31 mouse cellular contexts compared by ENCODE assay signal in the genomic region with DNA sequence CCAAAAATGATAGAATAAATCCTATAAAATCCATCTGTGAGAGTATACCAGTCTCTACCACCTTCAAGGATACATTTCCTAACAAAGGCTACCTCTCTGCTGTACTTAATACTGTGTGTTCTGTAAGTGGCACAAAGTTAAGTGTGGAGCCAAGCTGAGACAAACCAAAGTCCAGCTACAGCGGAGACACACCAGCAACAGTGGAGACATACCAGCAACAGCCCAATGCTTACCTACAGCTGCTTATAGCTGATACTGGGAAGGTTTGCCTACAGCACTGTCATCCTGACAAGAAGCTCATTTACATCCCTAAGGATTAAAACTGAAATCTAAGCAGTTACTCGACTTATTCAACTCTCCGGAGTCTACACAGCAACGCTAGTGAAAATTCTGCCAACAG. TPM values are rescaled to one million over a fixed set of nuclear protein-coding genes. Genes with fewer than 3 reads are reported as not detected.
DNase-seq lines count a peak whose midpoint lies in the region; ATAC-seq and TF ChIP-seq lines count a peak whose summit lies in the region.
"Had no signal": no experiment of that assay in that cellular context is flagged by ENCODE, and none has a peak within 500 bp of the region (broad histone marks: within the 10 kb centered on the region; RNA-seq: fewer than 3 reads in every experiment).

No protein-coding gene starts in this region.

- H3K36me3 ChIP-seq in embryonic facial prominence, embryonic 13.5 days: peaks cover 54% of the 10 kb centered on the region
- peaks cover 91% of the 10 kb centered on the region for H3K36me3 ChIP-seq in embryonic facial prominence, embryonic 10.5 days (replicated peaks)
- H3K36me3 ChIP-seq in heart, embryonic 13.5 days: peaks cover 69% of the 10 kb centered on the region
- peaks cover 74% of the 10 kb centered on the region for H3K36me3 ChIP-seq in limb, embryonic 13.5 days
- H3K36me3 ChIP-seq in limb, embryonic 10.5 days: peaks cover 86% of the 10 kb centered on the region
- H3K36me3 ChIP-seq in ES-E14 (ENCODE audit: control insufficient read depth, insufficient read depth, low read length, poor library complexity, severe bottlenecking): peaks cover 16% of the 10 kb centered on the region

- H3K9me3 ChIP-seq in embryonic facial prominence, embryonic 13.5 days: no peaks in the 10 kb centered on the region
- no peaks in the 10 kb centered on the region for H3K9me3 ChIP-seq in embryonic facial prominence, embryonic 10.5 days
- H3K9me3 ChIP-seq in heart, embryonic 13.5 days: no peaks in the 10 kb centered on the region
- H3K9me3 ChIP-seq in limb, embryonic 13.5 days: no peaks in the 10 kb centered on the region
- H3K9me3 ChIP-seq in limb, embryonic 10.5 days (replicated peaks): no peaks in the 10 kb centered on the region
- H3K9me3 ChIP-seq in ES-E14 (ENCODE audit: control insufficient read depth, insufficient read depth, low read depth, low read length): no peaks in the 10 kb centered on the region
- H3K9me3 ChIP-seq: embryonic facial prominence, embryonic 12.5 days; forebrain, embryonic 10.5 days; G1E; heart, embryonic 12.5 days; hindbrain, embryonic 13.5 days; liver, embryonic 12.5 days; midbrain, embryonic 15.5 days; stomach, embryonic 15.5 days had no signal

- no peaks in the 10 kb centered on the region for H3K27me3 ChIP-seq in embryonic facial prominence, embryonic 13.5 days
- H3K27me3 ChIP-seq in embryonic facial prominence, embryonic 10.5 days (replicated peaks; ENCODE audit: low read depth, poor library complexity, severe bottlenecking): no peaks in the 10 kb centered on the region
- H3K27me3 ChIP-seq in heart, embryonic 13.5 days (replicated peaks): no peaks in the 10 kb centered on the region
- H3K27me3 ChIP-seq in limb, embryonic 13.5 days: no peaks in the 10 kb centered on the region
- H3K27me3 ChIP-seq in limb, embryonic 10.5 days (ENCODE audit: low read depth, poor library complexity, severe bottlenecking): no peaks in the 10 kb centered on the region
- H3K27me3 ChIP-seq: CH12.LX; embryonic facial prominence, embryonic 12.5 days; heart, embryonic 12.5 days; hindbrain, embryonic 13.5 days; liver, embryonic 12.5 days; midbrain, embryonic 15.5 days; stomach, embryonic 15.5 days had no signal

- no peak overlapping the region for H3K4me2 ChIP-seq in embryonic facial prominence, embryonic 13.5 days
- no peak overlapping the region for H3K4me2 ChIP-seq in heart, embryonic 13.5 days
- H3K4me2 ChIP-seq in limb, embryonic 13.5 days (replicated peaks): no peak overlapping the region
- H3K4me2 ChIP-seq: embryonic facial prominence, embryonic 12.5 days; heart, embryonic 12.5 days; hindbrain, embryonic 13.5 days; liver, embryonic 12.5 days; midbrain, embryonic 15.5 days; stomach, embryonic 15.5 days had no signal

- DNase-seq in embryonic facial prominence, embryonic 10.5 days (ENCODE audit: low spot score): no peak
- DNase-seq in heart, postnatal 14 days: no peak
- DNase-seq in limb, embryonic 10.5 days (ENCODE audit: low spot score): no peak
- DNase-seq in ES-E14 (ENCODE audit: low read depth, low spot score): no peak
- DNase-seq in thymus, postnatal 4 days: no peak
- DNase-seq: adrenal gland, adult 8-10 months; cerebellum, adult 11 months; cerebellum, adult 9-10 months; cerebellum, postnatal 36 days; gastrocnemius, postnatal 10 days; heart, postnatal 4 days; kidney, adult 11 months; liver, postnatal 0 days; right cerebral cortex, postnatal 25 days; thymus, adult 18-20 months; thymus, postnatal 25 days had no signal

- H3K4me1 ChIP-seq in embryonic facial prominence, embryonic 13.5 days: peaks cover 16% of the 10 kb centered on the region
- H3K4me1 ChIP-seq in embryonic facial prominence, embryonic 10.5 days: no peaks in the 10 kb centered on the region
- peaks cover 30% of the 10 kb centered on the region for H3K4me1 ChIP-seq in heart, embryonic 13.5 days
- H3K4me1 ChIP-seq in limb, embryonic 13.5 days: peaks cover 6% of the 10 kb centered on the region; the same call in 1 of the 2 replicates
- H3K4me1 ChIP-seq in limb, embryonic 10.5 days: peaks cover 19% of the 10 kb centered on the region
- no peaks in the 10 kb centered on the region for H3K4me1 ChIP-seq in ES-E14 (ENCODE audit: control insufficient read depth in 2 of 2, insufficient read depth in 2 of 2, low read length in 2 of 2, poor library complexity in 1 of 2)
- H3K4me1 ChIP-seq: embryonic facial prominence, embryonic 12.5 days; forebrain, embryonic 10.5 days; hindbrain, embryonic 13.5 days; liver, embryonic 12.5 days; midbrain, embryonic 15.5 days had no signal

- in situ Hi-C loops in ES-E14 (cut with MboI; ENCODE audit: low sequenced_read_pairs in 2 of 2, unreplicated experiment in 2 of 2): loop anchor here in 1 of 2 experiments (10.0 kb wide), 1 partner anchor 127 kb away; no protein-coding TSS in a partner anchor

- intact Hi-C loops in heart, postnatal 14 days (cut with DNase I): no loop called here

- WGBS in embryonic facial prominence, embryonic 13.5 days: 65% methylated on average over 4 of the region's 4 CpGs
- 78% methylated on average over 4 of the region's 4 CpGs for WGBS in embryonic facial prominence, embryonic 10.5 days
- 78% methylated on average over 4 of the region's 4 CpGs for WGBS in heart, embryonic 13.5 days
- WGBS in limb, embryonic 13.5 days: 73% methylated on average over 4 of the region's 4 CpGs
- 79% methylated on average over 4 of the region's 4 CpGs for WGBS in limb, embryonic 10.5 days

- H3K4me3 ChIP-seq in embryonic facial prominence, embryonic 13.5 days: no peak overlapping the region
- H3K4me3 ChIP-seq in embryonic facial prominence, embryonic 10.5 days: no peak overlapping the region
- H3K4me3 ChIP-seq in heart, embryonic 13.5 days: no peak overlapping the region
- no peak overlapping the region for H3K4me3 ChIP-seq in limb, embryonic 13.5 days
- no peak overlapping the region for H3K4me3 ChIP-seq in limb, embryonic 10.5 days
- no peak overlapping the region for H3K4me3 ChIP-seq in ES-E14 (ENCODE audit: insufficient read depth in 1 of 2, low read depth in 1 of 2, low read length in 2 of 2, poor library complexity in 1 of 2, severe bottlenecking in 1 of 2)
- H3K4me3 ChIP-seq: embryonic facial prominence, embryonic 12.5 days; forebrain, embryonic 10.5 days; heart, embryonic 12.5 days; hindbrain, embryonic 13.5 days; liver, embryonic 12.5 days; midbrain, embryonic 15.5 days; stomach, embryonic 15.5 days had no signal

- H3K27ac ChIP-seq in embryonic facial prominence, embryonic 13.5 days: 0 out of 2 replicates have a peak overlapping the region, but pooled peaks have one; percentile 22
- no peak overlapping the region for H3K27ac ChIP-seq in embryonic facial prominence, embryonic 10.5 days (replicated peaks)
- peak overlapping the region; percentile 45; the same call in 1 of the 2 replicates for H3K27ac ChIP-seq in heart, embryonic 13.5 days (replicated peaks)
- H3K27ac ChIP-seq in limb, embryonic 13.5 days: no peak overlapping the region
- no peak overlapping the region for H3K27ac ChIP-seq in limb, embryonic 10.5 days
- 0 out of 2 replicates have a peak overlapping the region, but pooled peaks have one; percentile 29 for H3K27ac ChIP-seq in ES-E14 (ENCODE audit: insufficient read depth, low read depth, low read length, poor library complexity, severe bottlenecking)
- H3K27ac ChIP-seq: embryonic facial prominence, embryonic 12.5 days; forebrain, embryonic 10.5 days; hindbrain, embryonic 13.5 days; liver, embryonic 12.5 days; macrophage; midbrain, embryonic 15.5 days; stomach, embryonic 15.5 days had no signal

- H3K9ac ChIP-seq in embryonic facial prominence, embryonic 13.5 days: no peak overlapping the region
- no peak overlapping the region for H3K9ac ChIP-seq in heart, embryonic 13.5 days
- H3K9ac ChIP-seq in limb, embryonic 13.5 days: 0 out of 2 replicates have a peak overlapping the region, but pooled peaks have one; percentile 2
- no peak overlapping the region for H3K9ac ChIP-seq in ES-E14 (ENCODE audit: insufficient read depth, low read depth, low read length, poor library complexity, severe bottlenecking)
- H3K9ac ChIP-seq: embryonic facial prominence, embryonic 12.5 days; heart, embryonic 12.5 days; hindbrain, embryonic 13.5 days; liver, postnatal 0 days; midbrain, embryonic 15.5 days; stomach, embryonic 15.5 days had no signal

- no peak for ATAC-seq in embryonic facial prominence, embryonic 13.5 days (ENCODE audit: insufficient number of reproducible peaks, insufficient read depth, low FRiP score, low TSS enrichment, low read depth)
- no peak for ATAC-seq in heart, embryonic 13.5 days (ENCODE audit: extremely low read depth, insufficient number of reproducible peaks, low FRiP score, low TSS enrichment)
- no peak for ATAC-seq in limb, embryonic 13.5 days (ENCODE audit: low FRiP score, low read depth)
- ATAC-seq: forebrain, embryonic 16.5 days; liver, embryonic 12.5 days; liver, postnatal 0 days; lung, postnatal 0 days; midbrain, embryonic 15.5 days had no signal

TF ChIP-seq in ES-E14, 5 proteins besides CTCF, POLR2A, EP300 and RAD21:
- no peak for TF ChIP-seq ZNF384 (IDR thresholded peaks at IDR 0.05; ENCODE audit: low read depth, low read length)
- no peak for TF ChIP-seq HCFC1 (IDR thresholded peaks at IDR 0.05; ENCODE audit: borderline replicate concordance, insufficient read depth, low read length)
- TF ChIP-seq ZC3H11A (IDR thresholded peaks at IDR 0.05; ENCODE audit: borderline replicate concordance, low read depth, low read length): no peak
- TF ChIP-seq CHD2 (IDR thresholded peaks at IDR 0.05; ENCODE audit: low read depth, low read length): no peak

RNA-seq across cellular contexts. Expression of a gene that starts 22.1 kb away (rescaled TPM):
- 257 and 260 TPM in 2 replicates for polyA plus RNA-seq in embryonic facial prominence, embryonic 13.5 days (2015; fragmentation: Nextera tagmentation; extraction: Ambion mirVana)
- 225 and 237 TPM in 2 replicates for polyA plus RNA-seq in embryonic facial prominence, embryonic 10.5 days (2016; fragmentation: Nextera tagmentation; extraction: Ambion mirVana)
- polyA plus RNA-seq in heart, embryonic 13.5 days (2015; fragmentation: Nextera tagmentation; extraction: Ambion mirVana): 132 and 142 TPM in 2 replicates
- 10 to 100 TPM; 32.1 to 36.4 TPM for total RNA-seq in heart, postnatal 14 days (2021)
- 260 and 262 TPM in 2 replicates for polyA plus RNA-seq in limb, embryonic 13.5 days (2015; fragmentation: Nextera tagmentation; extraction: Ambion mirVana)
- 230 and 231 TPM in 2 replicates for polyA plus RNA-seq in limb, embryonic 10.5 days (2016; fragmentation: Nextera tagmentation; extraction: Ambion mirVana)
- total RNA-seq in ES-E14 (2012; rRNA removed): 113 and 190 TPM in 2 replicates

RNA-seq across cellular contexts. Expression of a gene that starts 44.6 kb away (rescaled TPM):
- 8.3 and 8.6 TPM in 2 replicates for polyA plus RNA-seq in embryonic facial prominence, embryonic 13.5 days (2015; fragmentation: Nextera tagmentation; extraction: Ambion mirVana)
- 10.5 and 11.0 TPM in 2 replicates for polyA plus RNA-seq in embryonic facial prominence, embryonic 10.5 days (2016; fragmentation: Nextera tagmentation; extraction: Ambion mirVana)
- 3.4 and 3.8 TPM in 2 replicates for polyA plus RNA-seq in heart, embryonic 13.5 days (2015; fragmentation: Nextera tagmentation; extraction: Ambion mirVana)
- total RNA-seq in heart, postnatal 14 days (2021): 1 to 10 TPM; 2.6 to 3.1 TPM
- polyA plus RNA-seq in limb, embryonic 13.5 days (2015; fragmentation: Nextera tagmentation; extraction: Ambion mirVana): 7.5 and 8.6 TPM in 2 replicates
- 7.9 and 8.9 TPM in 2 replicates for polyA plus RNA-seq in limb, embryonic 10.5 days (2016; fragmentation: Nextera tagmentation; extraction: Ambion mirVana)
- total RNA-seq in ES-E14 (2012; rRNA removed): 12.1 and 14.3 TPM in 2 replicates

Comparison
In these comparisons a context has a peak if more than half of its experiments do, and no peak if none do; other contexts are left out.
1. H3K27ac ChIP-seq: peak in embryonic facial prominence, embryonic 13.5 days (single experiment), heart, embryonic 13.5 days (single experiment) and ES-E14 (single experiment); none in embryonic facial prominence, embryonic 10.5 days (single experiment), limb, embryonic 13.5 days (single experiment) and limb, embryonic 10.5 days (single experiment).